Comparison of ENCODE assay signal across 10 mouse cellular contexts in genomic region chr16:91963556-91963900, GRCm38 (mm10).
DNase-seq lines count a peak whose midpoint lies in the region; ATAC-seq and TF ChIP-seq lines count a peak whose summit lies in the region.
"Had no signal": no experiment of that assay in that cellular context is flagged by ENCODE, and none has a peak within 500 bp of the region (broad histone marks: within the 10 kb centered on the region; RNA-seq: fewer than 3 reads in every experiment).

No protein-coding gene starts in this region.

- H3K36me3 ChIP-seq in embryonic facial prominence, embryonic 10.5 days (replicated peaks), result no peaks in the 10 kb centered on the region
- no peaks in the 10 kb centered on the region for H3K36me3 ChIP-seq in hindbrain, embryonic 11.5 days (ENCODE audit: control insufficient read depth, insufficient read depth, low read length)
- H3K36me3 ChIP-seq in midbrain, embryonic 13.5 days, result no peaks in the 10 kb centered on the region
- H3K36me3 ChIP-seq: embryonic facial prominence, embryonic 15.5 days; liver, embryonic 13.5 days had no signal

- H3K9me3 ChIP-seq in embryonic facial prominence, embryonic 10.5 days, result no peaks in the 10 kb centered on the region
- H3K9me3 ChIP-seq in hindbrain, embryonic 11.5 days (ENCODE audit: control insufficient read depth, low read length), result no peaks in the 10 kb centered on the region
- no peaks in the 10 kb centered on the region for H3K9me3 ChIP-seq in midbrain, embryonic 13.5 days
- H3K9me3 ChIP-seq: embryonic facial prominence, embryonic 15.5 days; liver, embryonic 13.5 days had no signal

- no peak for TF ChIP-seq POLR2A in bone marrow macrophage, adult 2 months (IDR thresholded peaks at IDR 0.05; ENCODE audit: borderline replicate concordance, low read depth, low read length)

- H3K27me3 ChIP-seq in embryonic facial prominence, embryonic 10.5 days (replicated peaks; ENCODE audit: low read depth, poor library complexity, severe bottlenecking), result no peaks in the 10 kb centered on the region
- H3K27me3 ChIP-seq in hindbrain, embryonic 11.5 days (ENCODE audit: control insufficient read depth, insufficient read depth, low read length), result no peaks in the 10 kb centered on the region
- no peaks in the 10 kb centered on the region for H3K27me3 ChIP-seq in midbrain, embryonic 13.5 days
- H3K27me3 ChIP-seq: embryonic facial prominence, embryonic 15.5 days had no signal

- H3K4me3 ChIP-seq in bone marrow macrophage, adult 2 months (ENCODE audit: insufficient read depth, low read length), result 0 out of 2 replicates have a peak overlapping the region, but pooled peaks have one; percentile 14
- no peak overlapping the region for H3K4me3 ChIP-seq in embryonic facial prominence, embryonic 10.5 days
- H3K4me3 ChIP-seq in hindbrain, embryonic 11.5 days (ENCODE audit: low read depth, low read length), result no peak overlapping the region
- H3K4me3 ChIP-seq in midbrain, embryonic 13.5 days (replicated peaks), result no peak overlapping the region
- H3K4me3 ChIP-seq: embryonic facial prominence, embryonic 15.5 days; liver, embryonic 13.5 days had no signal

- no peak for TF ChIP-seq CTCF in bone marrow macrophage, adult 2 months (IDR thresholded peaks at IDR 0.05; ENCODE audit: low read depth, low read length)

- H3K9ac ChIP-seq in hindbrain, embryonic 11.5 days (ENCODE audit: low read depth, low read length), result no peak overlapping the region
- H3K9ac ChIP-seq in midbrain, embryonic 13.5 days (replicated peaks), result no peak overlapping the region
- H3K9ac ChIP-seq: embryonic facial prominence, embryonic 15.5 days; liver, embryonic 13.5 days had no signal

- DNase-seq in embryonic facial prominence, embryonic 10.5 days (ENCODE audit: low spot score), result no peak
- no peak for DNase-seq in hindbrain, embryonic 11.5 days (ENCODE audit: low spot score)
- no peak for DNase-seq in B cell, adult 2 months
- DNase-seq in adrenal gland, adult 8-10 months, result no peak
- no peak for DNase-seq in ovary, adult 18-20 months (ENCODE audit: low spot score)
- DNase-seq: liver, embryonic 13.5 days; lung, postnatal 4 days had no signal

- H3K27ac ChIP-seq in bone marrow macrophage, adult 2 months (ENCODE audit: insufficient read depth, low read depth, low read length), result peak overlapping the region; percentile 63
- H3K27ac ChIP-seq in embryonic facial prominence, embryonic 10.5 days (replicated peaks), result peak overlapping the region; percentile 66; the same call in 1 of the 2 replicates
- peak overlapping the region; percentile 65 for H3K27ac ChIP-seq in hindbrain, embryonic 11.5 days (ENCODE audit: low read depth, low read length)
- H3K27ac ChIP-seq in midbrain, embryonic 13.5 days, result peak overlapping the region; percentile 95
- H3K27ac ChIP-seq: embryonic facial prominence, embryonic 15.5 days; liver, embryonic 13.5 days had no signal

- no peak for ATAC-seq in hindbrain, embryonic 11.5 days (ENCODE audit: low FRiP score)
- no peak for ATAC-seq in midbrain, embryonic 13.5 days

- WGBS in embryonic facial prominence, embryonic 10.5 days, result 80% methylated on average over 3 of the region's 3 CpGs
- WGBS in hindbrain, embryonic 11.5 days, result 69% methylated on average over 3 of the region's 3 CpGs
- 50% methylated on average over 3 of the region's 3 CpGs for WGBS in midbrain, embryonic 13.5 days

- H3K4me1 ChIP-seq in bone marrow macrophage, adult 2 months (ENCODE audit: control insufficient read depth, insufficient read depth, low read length), result peaks cover 30% of the 10 kb centered on the region
- H3K4me1 ChIP-seq in embryonic facial prominence, embryonic 10.5 days, result peaks cover 27% of the 10 kb centered on the region
- H3K4me1 ChIP-seq in hindbrain, embryonic 11.5 days (replicated peaks; ENCODE audit: control insufficient read depth, insufficient read depth, low read length), result peaks cover 2% of the 10 kb centered on the region
- H3K4me1 ChIP-seq in midbrain, embryonic 13.5 days (replicated peaks), result peaks cover 33% of the 10 kb centered on the region

- H3K4me2 ChIP-seq in hindbrain, embryonic 11.5 days (replicated peaks; ENCODE audit: low read depth, low read length), result 0 out of 2 replicates have a peak overlapping the region, but pooled peaks have one; percentile 20
- H3K4me2 ChIP-seq in midbrain, embryonic 13.5 days (replicated peaks), result peak overlapping the region; percentile 47; the same call in 1 of the 2 replicates
- H3K4me2 ChIP-seq: embryonic facial prominence, embryonic 15.5 days had no signal
